Mouse (Mus musculus): Measurements from ENCODE around the gene Sfrp5. TPM values are rescaled to one million over a fixed set of nuclear protein-coding genes. Genes with fewer than 3 reads are reported as not detected.

Gene Sfrp5
- polyA plus RNA-seq, 2 experiments = 0.05 TPM; not detected in 1

- Histone ChIP-seq H3K36me3 (replicated peaks; ENCODE audit: control insufficient read depth, insufficient read depth, low read depth) (no peaks in the 10 kb centered on the region), H3K27me3 (ENCODE audit: control insufficient read depth, insufficient read depth, low read length) (peaks cover 6% of the 10 kb centered on the region), H3K9me3 (ENCODE audit: control insufficient read depth, low read length) (no peaks in the 10 kb centered on the region), H3K4me1 (replicated peaks; ENCODE audit: control insufficient read depth in 2 of 2, insufficient read depth in 2 of 2, low read length in 1 of 2) (peaks cover 12 to 24% of the 10 kb centered on the region in 2 experiments), H3K4me2 (ENCODE audit: low read depth) (no peak overlapping the region), H3K27ac (no peak overlapping the region), H3K4me3 (ENCODE audit: insufficient read depth in 1 of 2, low read depth in 2 of 2, low read length in 2 of 2) (no peak overlapping the region), H3K9ac (replicated peaks) (no peak overlapping the region)
- TF ChIP-seq EP300 (IDR thresholded peaks at IDR 0.05; ENCODE audit: low read depth) = no peak
- TF ChIP-seq CTCF (IDR thresholded peaks at IDR 0.05; ENCODE audit: low read depth) = no peak
- WGBS (ENCODE audit: insufficient replicate concordance) = 32% methylated on average over 3 of the region's 3 CpGs
- ATAC-seq (ENCODE audit: insufficient read depth) (no peak), DNase-seq (ENCODE audit: low read depth in 3 of 3, low spot score in 3 of 3) (no peak)
Measured at GRCm38 (mm10) chr19:42166766-42167165, 35.3 kb downstream of the Sfrp5 start.

- Histone ChIP-seq H3K9me3 (ENCODE audit: control insufficient read depth, low read length) (no peaks in the 10 kb centered on the region), H3K27ac (no peak overlapping the region), H3K27me3 (ENCODE audit: control insufficient read depth, insufficient read depth, low read length) (peaks cover 6% of the 10 kb centered on the region), H3K4me3 (ENCODE audit: insufficient read depth in 1 of 2, low read depth in 2 of 2, low read length in 2 of 2) (peak overlapping the region in 1 of 2 experiments; percentile 27; a peak in 1 of 4 replicates), H3K36me3 (replicated peaks; ENCODE audit: control insufficient read depth, insufficient read depth, low read depth) (no peaks in the 10 kb centered on the region), H3K4me2 (ENCODE audit: low read depth) (peak overlapping the region; percentile 64), H3K4me1 (replicated peaks; ENCODE audit: control insufficient read depth in 2 of 2, insufficient read depth in 2 of 2, low read length in 1 of 2) (peaks cover 11 to 18% of the 10 kb centered on the region in 2 experiments), H3K9ac (replicated peaks) (no peak overlapping the region)
- DNase-seq (ENCODE audit: low read depth in 3 of 3, low spot score in 3 of 3) = peak in 2 of 3 experiments; percentile 53 to 59
- TF ChIP-seq CTCF (IDR thresholded peaks at IDR 0.05; ENCODE audit: low read depth) (peak; percentile 95), EP300 (IDR thresholded peaks at IDR 0.05; ENCODE audit: low read depth) (no peak)
- no peak for ATAC-seq (ENCODE audit: insufficient read depth)
- 3% methylated on average over 12 of the region's 12 CpGs for WGBS (ENCODE audit: insufficient replicate concordance)
Measured at GRCm38 (mm10) chr19:42166130-42166529, 35.9 kb downstream of the Sfrp5 start.

- H3K4me3 ChIP-seq (ENCODE audit: insufficient read depth in 1 of 2, low read depth in 2 of 2, low read length in 2 of 2) = no peak overlapping the region
- H3K4me1 ChIP-seq (replicated peaks; ENCODE audit: control insufficient read depth in 2 of 2, insufficient read depth in 2 of 2, low read length in 1 of 2) = peaks cover 3 to 6% of the 10 kb centered on the region in 2 experiments; a peak in 3 of 4 replicates
- WGBS (ENCODE audit: insufficient replicate concordance) = 48% methylated on average over 7 of the region's 7 CpGs
- TF ChIP-seq CTCF (IDR thresholded peaks at IDR 0.05; ENCODE audit: low read depth) = no peak
- TF ChIP-seq EP300 (IDR thresholded peaks at IDR 0.05; ENCODE audit: low read depth) = no peak
- no peaks in the 10 kb centered on the region for H3K9me3 ChIP-seq (ENCODE audit: control insufficient read depth, low read length)
- no peak overlapping the region for H3K4me2 ChIP-seq (ENCODE audit: low read depth)
- H3K27ac ChIP-seq = no peak overlapping the region
- peaks cover 6% of the 10 kb centered on the region for H3K27me3 ChIP-seq (ENCODE audit: control insufficient read depth, insufficient read depth, low read length)
- ATAC-seq (ENCODE audit: insufficient read depth) (no peak), DNase-seq (ENCODE audit: low read depth in 3 of 3, low spot score in 3 of 3) (no peak)
- H3K9ac ChIP-seq (replicated peaks) = no peak overlapping the region
- H3K36me3 ChIP-seq (replicated peaks; ENCODE audit: control insufficient read depth, insufficient read depth, low read depth) = no peaks in the 10 kb centered on the region
Measured at GRCm38 (mm10) chr19:42164188-42164587, 37.9 kb downstream of the Sfrp5 start.

- Histone ChIP-seq H3K4me2 (ENCODE audit: low read depth) (no peak within 1 kb of the TSS), H3K27ac (no peak within 1 kb of the TSS), H3K27me3 (ENCODE audit: control insufficient read depth, insufficient read depth, low read length) (peaks cover 6% of the 10 kb centered on the region), H3K4me3 (ENCODE audit: insufficient read depth in 1 of 2, low read depth in 2 of 2, low read length in 2 of 2) (no peak within 1 kb of the TSS), H3K9ac (replicated peaks) (no peak within 1 kb of the TSS), H3K4me1 (replicated peaks; ENCODE audit: control insufficient read depth in 2 of 2, insufficient read depth in 2 of 2, low read length in 1 of 2) (peaks cover 7 to 8% of the 10 kb centered on the region in 2 experiments; a peak in 3 of 4 replicates), H3K9me3 (ENCODE audit: control insufficient read depth, low read length) (no peaks in the 10 kb centered on the region), H3K36me3 (replicated peaks; ENCODE audit: control insufficient read depth, insufficient read depth, low read depth) (no peaks in the 10 kb centered on the region)
- TF ChIP-seq EP300 (IDR thresholded peaks at IDR 0.05; ENCODE audit: low read depth) (no peak), CTCF (IDR thresholded peaks at IDR 0.05; ENCODE audit: low read depth) (no peak)
- no peak for DNase-seq (ENCODE audit: low read depth in 3 of 3, low spot score in 3 of 3)
- WGBS (ENCODE audit: insufficient replicate concordance) = 54% methylated on average over 5 of the region's 5 CpGs
- no peak for ATAC-seq (ENCODE audit: insufficient read depth)
Measured at GRCm38 (mm10) chr19:42163764-42164163, 38.3 kb downstream of the Sfrp5 start, which contains the start of gene Zfyve27. Gene Zfyve27 (plus strand): TSS chr19:42163951.

GRCm38 (mm10) chr19:42158246-42159017 lies 43.6 kb downstream of the Sfrp5 start:
- Histone ChIP-seq H3K36me3 (replicated peaks; ENCODE audit: control insufficient read depth, insufficient read depth, low read depth) (no peaks in the 10 kb centered on the region), H3K4me3 (ENCODE audit: insufficient read depth in 1 of 2, low read depth in 2 of 2, low read length in 2 of 2) (no peak overlapping the region), H3K9me3 (ENCODE audit: control insufficient read depth, low read length) (no peaks in the 10 kb centered on the region), H3K27me3 (ENCODE audit: control insufficient read depth, insufficient read depth, low read length) (no peaks in the 10 kb centered on the region), H3K4me2 (ENCODE audit: low read depth) (peak overlapping the region; percentile 40), H3K9ac (replicated peaks) (no peak overlapping the region), H3K4me1 (replicated peaks; ENCODE audit: control insufficient read depth in 2 of 2, insufficient read depth in 2 of 2, low read length in 1 of 2) (peaks cover 8 to 18% of the 10 kb centered on the region in 2 experiments; a peak in 3 of 4 replicates), H3K27ac (no peak overlapping the region)
- WGBS (ENCODE audit: insufficient replicate concordance) = 16% methylated on average over 13 of the region's 13 CpGs
- peak; percentile 68 for TF ChIP-seq EP300 (IDR thresholded peaks at IDR 0.05; ENCODE audit: low read depth)
- TF ChIP-seq CTCF (IDR thresholded peaks at IDR 0.05; ENCODE audit: low read depth) = no peak
- DNase-seq (ENCODE audit: low read depth in 3 of 3, low spot score in 3 of 3) (no peak), ATAC-seq (ENCODE audit: insufficient read depth) (peak; percentile 41; the same call in 1 of the 2 replicates)

All from liver, embryonic 14.5 days (tissue).